Mouse (Mus musculus) inflammation-experienced regulatory T-cells, adult 6 months (primary cell): ENCODE data around the gene Smap2. TPM values are rescaled to one million over a fixed set of nuclear protein-coding genes. Genes with fewer than 3 reads are reported as not detected.

Experiments
- ATAC-seq: one replicate; pipeline ENCODE4 v1.8.0; 2017
- polyA plus RNA-seq, 3 experiments: library from polyadenylated mRNA; unstranded; fragments of 100-300 nt; shearing (Covaris generic); gene quantifications; one replicate each; pipeline ENCODE4 v1.2.1; 2017

Gene Smap2
- polyA plus RNA-seq, 3 experiments from 2014 or later, result 39.3 to 42.2 (median 40.5) TPM

GRCm38 (mm10) chr4:120974711-120975427 lies 42.2 kb downstream of the Smap2 start:
- peak; percentile 65 for ATAC-seq

- ATAC-seq, result no peak
Observed at GRCm38 (mm10) chr4:120971842-120972241, 45.2 kb downstream of the Smap2 start.

GRCm38 (mm10) chr4:120969382-120970146 lies 47.5 kb downstream of the Smap2 start:
- ATAC-seq, result no peak

- ATAC-seq, result no peak
Observed at GRCm38 (mm10) chr4:120968486-120968885, 48.6 kb downstream of the Smap2 start.

GRCm38 (mm10) chr4:120955586-120955985 lies 61.5 kb downstream of the Smap2 start:
- no peak for ATAC-seq

GRCm38 (mm10) chr4:120953667-120954066 lies 63.4 kb downstream of the Smap2 start:
- no peak for ATAC-seq

- no peak for ATAC-seq
Observed at GRCm38 (mm10) chr4:120953038-120953437, 64.0 kb downstream of the Smap2 start.

GRCm38 (mm10) chr4:120952163-120952562 lies 64.9 kb downstream of the Smap2 start:
- no peak for ATAC-seq

- peak; percentile 92 for ATAC-seq
Observed at GRCm38 (mm10) chr4:120951428-120951973, 65.5 kb downstream of the Smap2 start, which contains the start of gene Zfp69. Gene Zfp69, minus strand, starts transcription at chr4:120951699.

GRCm38 (mm10) chr4:120950763-120951427 lies 66.2 kb downstream of the Smap2 start:
- no peak for ATAC-seq

GRCm38 (mm10) chr4:120948938-120949337 lies 68.1 kb downstream of the Smap2 start:
- ATAC-seq, result no peak

GRCm38 (mm10) chr4:120935006-120935405 lies 82.0 kb downstream of the Smap2 start:
- no peak for ATAC-seq

GRCm38 (mm10) chr4:120930736-120931135 lies 86.3 kb downstream of the Smap2 start:
- ATAC-seq, result no peak

GRCm38 (mm10) chr4:120928686-120929085 lies 88.4 kb downstream of the Smap2 start:
- ATAC-seq, result no peak

GRCm38 (mm10) chr4:120925386-120925785 lies 91.7 kb downstream of the Smap2 start:
- ATAC-seq, result peak; percentile 55

- peak; percentile 95 for ATAC-seq
Observed at GRCm38 (mm10) chr4:120924554-120925299, 92.3 kb downstream of the Smap2 start, which contains the start of gene Exo5. Gene Exo5, minus strand, starts transcription at chr4:120925017.

GRCm38 (mm10) chr4:120921461-120921860 lies 95.6 kb downstream of the Smap2 start:
- ATAC-seq, result no peak

Other genes starting within 250 kb of the Smap2 start
- 10 to 100 TPM; 56.4 to 70.1 (median 67.4) TPM for gene Nfyc, start 185.7 kb downstream of the Smap2 start, polyA plus RNA-seq
- gene Rims3, start 162.4 kb downstream of the Smap2 start, polyA plus RNA-seq, result 1 to 10 TPM in 2 of 3 experiments, under 1 TPM in 1; 0.58 to 1.1 (median 1.0) TPM
- 10 to 100 TPM; 28.4 to 30.8 (median 30.0) TPM for gene Exo5, start 92.2 kb downstream of the Smap2 start, polyA plus RNA-seq
- 1 to 10 TPM; 1.2 to 2.4 (median 1.8) TPM for gene Zfp69, start 65.5 kb downstream of the Smap2 start, polyA plus RNA-seq
- gene Col9a2, start 22.1 kb upstream of the Smap2 start, polyA plus RNA-seq, result not detected
- gene Zmpste24, start 81.0 kb upstream of the Smap2 start, polyA plus RNA-seq, result 10 to 100 TPM; 38.9 to 60.1 (median 50.9) TPM
- gene Tmco2, start 92.0 kb upstream of the Smap2 start, polyA plus RNA-seq, result not detected
- 10 to 100 TPM; 14.1 to 21.5 (median 19.0) TPM for gene Rlf, start 197.8 kb upstream of the Smap2 start, polyA plus RNA-seq